Mouse (Mus musculus) heart, embryonic 10.5 days (tissue): ENCODE measurements around the gene Glyctk. TPM values are rescaled to one million over a fixed set of nuclear protein-coding genes. Genes with fewer than 3 reads are reported as not detected.

Source experiments
- DNase-seq: peaks from one replicate; pipeline ENCODE4 v3.0.0-alpha.2; 2017; ENCODE audit warnings: low spot score
- H3K27ac ChIP-seq: fragments of 300-500 bp; sonication (generic); 2 replicates; pipeline ENCODE4 v1.5.1; 2016; ENCODE audit warnings: mild to moderate bottlenecking
- H3K27me3 ChIP-seq: fragments of 300-500 bp; sonication (generic); 2 replicates; pipeline ENCODE4 v1.6.1; 2016; ENCODE audit warnings: mild to moderate bottlenecking; ENCODE audit not compliant: poor library complexity, insufficient read depth, severe bottlenecking
- H3K36me3 ChIP-seq: fragments of 300-500 bp; sonication (generic); 2 replicates; pipeline ENCODE4 v1.6.1; 2016; ENCODE audit warnings: mild to moderate bottlenecking, moderate library complexity
- H3K4me1 ChIP-seq: fragments of 300-500 bp; sonication (generic); 2 replicates; pipeline ENCODE4 v1.6.1; 2016; ENCODE audit warnings: mild to moderate bottlenecking
- H3K4me3 ChIP-seq: fragments of 300-500 bp; sonication (generic); 2 replicates; pipeline ENCODE4 v1.5.1; 2016; ENCODE audit warnings: mild to moderate bottlenecking, moderate library complexity
- H3K9me3 ChIP-seq: fragments of 300-500 bp; sonication (generic); 2 replicates; pipeline ENCODE4 v1.6.1; 2016; ENCODE audit warnings: mild to moderate bottlenecking, moderate library complexity
- WGBS: fragments of 180-500 bp; shearing (Covaris S2); methylation state at CpG from one replicate; pipeline ENCODE4 v1.1.7; 2016; 5-methylcytosine and 5-hydroxymethylcytosine counted together
- polyA plus RNA-seq: library from polyadenylated mRNA; unstranded; fragments of >200 nt; fragmentation: Nextera tagmentation; extraction: Ambion mirVana; gene quantifications from 2 replicates; pipeline ENCODE4 v1.2.1, GENCODE M21; 2016

Gene Glyctk
- polyA plus RNA-seq, 1 experiment from 2014 or later: 2.5 TPM

DNA sequence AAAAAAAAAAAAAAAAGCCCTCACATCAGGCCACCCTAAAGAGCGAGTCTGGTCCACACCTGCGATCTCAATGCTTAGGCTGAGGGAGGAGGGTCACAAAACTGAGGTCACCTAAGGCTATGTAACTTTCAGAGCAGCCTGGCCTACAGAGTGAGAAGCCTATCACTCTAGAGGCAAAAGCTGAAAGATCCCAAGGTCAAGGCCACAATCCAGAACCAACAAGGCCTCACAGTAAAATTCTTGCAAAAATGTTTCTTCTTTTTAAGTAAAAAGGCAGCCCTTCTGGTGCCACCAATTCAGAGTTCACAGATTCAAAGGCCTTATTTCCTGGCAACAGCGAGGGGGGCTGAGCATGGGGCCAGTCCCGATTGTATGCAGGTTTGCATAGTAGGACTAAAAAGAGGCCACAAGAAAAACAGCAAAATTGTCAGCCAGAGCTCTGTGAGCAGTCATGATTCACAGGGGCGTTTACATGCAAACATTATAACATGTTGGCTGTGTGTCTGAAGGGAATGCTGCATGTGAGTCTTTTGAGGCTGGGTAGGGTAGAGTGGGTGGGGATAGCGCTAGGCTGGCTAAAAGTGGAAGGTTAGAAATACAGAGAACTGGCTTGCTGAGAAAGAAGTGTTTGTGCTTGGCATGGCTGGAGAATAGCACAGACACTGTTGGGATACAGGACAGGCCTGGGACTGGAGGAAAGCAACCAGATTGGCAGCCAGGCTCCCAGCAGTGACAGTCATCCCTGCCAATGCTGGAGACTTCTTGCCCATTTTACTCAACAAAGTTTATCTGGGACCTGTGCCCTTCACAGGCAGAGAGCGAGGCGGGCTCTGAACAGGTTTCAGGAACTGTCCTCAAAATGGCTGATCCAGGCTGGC lies 36.2 kb upstream of the Glyctk start:
- peaks cover 76% of the 10 kb centered on the region for H3K36me3 ChIP-seq
- 91% methylated on average over 8 of the region's 8 CpGs for WGBS
- H3K27ac ChIP-seq: no peak overlapping the region

DNA sequence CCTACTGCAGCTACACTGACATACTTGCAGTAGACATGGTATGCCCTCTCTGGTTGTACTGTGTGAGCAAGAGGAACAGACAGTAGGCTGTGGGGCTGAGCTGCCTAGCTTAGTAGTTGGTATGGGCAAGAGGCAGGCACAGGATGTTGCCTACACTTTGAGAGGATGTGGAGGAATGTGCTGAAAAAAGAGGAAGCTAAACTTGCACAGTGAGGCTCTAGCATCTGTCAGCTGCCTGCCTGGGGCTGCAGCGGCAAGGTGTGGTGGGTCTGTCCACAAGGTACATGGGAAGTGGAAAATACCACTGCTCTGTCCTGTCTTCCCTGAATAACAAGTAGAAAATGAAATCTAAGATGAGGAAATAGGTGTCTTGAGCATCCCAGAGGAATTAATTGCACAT lies 35.1 kb upstream of the Glyctk start:
- no peak overlapping the region for H3K4me3 ChIP-seq
- H3K36me3 ChIP-seq: peaks cover 88% of the 10 kb centered on the region
- no peaks in the 10 kb centered on the region for H3K9me3 ChIP-seq
- no peaks in the 10 kb centered on the region for H3K27me3 ChIP-seq
- H3K4me1 ChIP-seq: peaks cover 6% of the 10 kb centered on the region
- no peak for DNase-seq
- WGBS: 90% methylated on average over 1 of the region's 1 CpGs
- no peak overlapping the region for H3K27ac ChIP-seq

More for the DNA sequence above, 36.2 kb upstream of the Glyctk start:
- no peaks in the 10 kb centered on the region for H3K27me3 ChIP-seq
- H3K4me1 ChIP-seq: peaks cover 15% of the 10 kb centered on the region
- H3K4me3 ChIP-seq: no peak overlapping the region
- no peak for DNase-seq
- H3K9me3 ChIP-seq: no peaks in the 10 kb centered on the region

DNA sequence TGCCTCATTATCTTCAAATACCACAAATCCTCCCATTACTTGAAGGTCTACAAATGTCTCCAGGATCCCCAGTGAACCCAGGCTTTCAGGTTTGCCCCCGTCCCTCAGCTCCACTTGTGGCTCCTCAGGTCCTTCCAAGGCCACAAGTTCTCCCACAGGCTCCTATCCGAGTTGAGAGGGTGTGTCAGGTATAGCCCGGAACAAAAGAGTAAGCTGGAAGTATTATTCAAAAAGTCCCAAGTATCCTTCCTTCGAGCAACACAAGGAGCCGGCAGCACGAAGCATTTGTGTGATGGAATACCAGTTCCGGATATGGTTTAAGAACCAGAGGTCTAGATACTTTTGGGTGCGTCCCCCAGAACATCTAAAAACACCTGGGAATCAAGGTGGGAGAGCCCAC lies 34.1 kb upstream of the Glyctk start:
- no peaks in the 10 kb centered on the region for H3K9me3 ChIP-seq
- peaks cover 90% of the 10 kb centered on the region for H3K36me3 ChIP-seq
- H3K4me1 ChIP-seq: no peaks in the 10 kb centered on the region
- no peak overlapping the region for H3K4me3 ChIP-seq
- no peak for DNase-seq
- 91% methylated on average over 8 of the region's 8 CpGs for WGBS
- no peaks in the 10 kb centered on the region for H3K27me3 ChIP-seq
- no peak overlapping the region for H3K27ac ChIP-seq

DNA sequence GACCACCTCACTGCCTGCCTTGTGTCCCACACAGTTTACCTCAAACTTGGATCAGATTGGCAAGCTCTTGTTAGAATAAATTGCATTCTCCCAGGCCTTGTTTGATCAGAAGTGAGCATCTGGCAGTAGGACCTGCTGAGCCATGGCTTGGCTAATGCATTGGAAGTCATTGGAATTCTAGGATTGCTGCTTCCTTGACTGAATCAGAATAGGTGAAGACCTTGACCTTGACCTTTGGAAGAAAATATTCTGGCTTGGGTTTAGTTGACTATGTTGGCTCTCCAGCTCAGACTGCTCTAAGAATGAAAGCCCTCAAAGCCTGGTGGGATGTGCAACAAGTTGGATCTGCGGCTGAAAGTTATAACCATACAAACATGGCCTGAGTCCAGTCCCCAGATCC lies 33.4 kb upstream of the Glyctk start:
- Histone ChIP-seq H3K36me3 (peaks cover 90% of the 10 kb centered on the region), H3K27ac (no peak overlapping the region), H3K27me3 (no peaks in the 10 kb centered on the region), H3K4me1 (no peaks in the 10 kb centered on the region), H3K9me3 (no peaks in the 10 kb centered on the region), H3K4me3 (no peak overlapping the region)
- DNase-seq: no peak
- 100% methylated on average over 1 of the region's 1 CpGs for WGBS

DNA sequence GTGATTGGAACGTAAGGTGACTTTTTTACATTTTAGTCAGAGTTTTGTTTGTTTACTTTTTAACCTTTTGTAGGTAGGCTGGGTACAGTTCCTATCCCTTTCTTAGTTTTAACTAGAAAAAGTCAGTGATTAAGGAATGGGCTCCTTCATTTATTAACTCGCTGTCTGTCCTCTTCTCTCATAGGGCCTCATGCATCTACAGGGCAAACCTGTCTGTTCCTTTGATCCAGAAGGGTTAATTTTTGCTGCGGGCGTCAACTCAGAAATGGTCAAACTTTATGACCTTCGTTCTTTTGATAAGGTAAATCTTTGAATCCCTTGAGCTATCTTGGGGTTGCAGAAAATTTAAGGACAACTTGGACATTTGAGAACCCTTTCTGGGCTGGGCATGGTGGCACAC lies 26.1 kb upstream of the Glyctk start:
- H3K4me1 ChIP-seq: no peaks in the 10 kb centered on the region
- no peaks in the 10 kb centered on the region for H3K9me3 ChIP-seq
- no peak for DNase-seq
- H3K27me3 ChIP-seq: no peaks in the 10 kb centered on the region
- H3K4me3 ChIP-seq: no peak overlapping the region
- WGBS: 91% methylated on average over 5 of the region's 5 CpGs
- peaks cover 99% of the 10 kb centered on the region for H3K36me3 ChIP-seq
- H3K27ac ChIP-seq: no peak overlapping the region

DNA sequence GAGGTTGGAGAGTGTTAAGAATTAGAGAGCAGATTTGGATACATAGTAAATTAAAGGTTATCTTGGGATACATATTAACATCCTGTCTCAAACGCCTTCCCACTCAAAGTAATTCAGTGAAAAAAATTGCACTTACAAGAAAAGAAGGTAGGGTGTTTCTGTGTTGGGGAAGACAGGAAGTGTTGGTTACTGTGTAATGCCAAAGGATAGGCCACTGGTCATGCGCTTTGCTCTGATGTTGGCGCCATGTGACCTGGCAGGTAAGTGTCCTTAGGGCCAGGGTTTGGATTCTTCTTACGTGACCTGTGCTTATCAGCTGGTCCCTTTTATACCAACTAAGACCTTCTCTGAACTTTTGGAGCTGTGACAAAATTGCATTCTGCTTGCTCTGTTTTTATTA lies 24.2 kb upstream of the Glyctk start:
- Histone ChIP-seq H3K9me3 (no peaks in the 10 kb centered on the region), H3K4me3 (no peak overlapping the region), H3K4me1 (no peaks in the 10 kb centered on the region), H3K36me3 (peaks cover 99% of the 10 kb centered on the region), H3K27ac (no peak overlapping the region), H3K27me3 (no peaks in the 10 kb centered on the region)
- no peak for DNase-seq
- WGBS: 92% methylated on average over 4 of the region's 4 CpGs

DNA sequence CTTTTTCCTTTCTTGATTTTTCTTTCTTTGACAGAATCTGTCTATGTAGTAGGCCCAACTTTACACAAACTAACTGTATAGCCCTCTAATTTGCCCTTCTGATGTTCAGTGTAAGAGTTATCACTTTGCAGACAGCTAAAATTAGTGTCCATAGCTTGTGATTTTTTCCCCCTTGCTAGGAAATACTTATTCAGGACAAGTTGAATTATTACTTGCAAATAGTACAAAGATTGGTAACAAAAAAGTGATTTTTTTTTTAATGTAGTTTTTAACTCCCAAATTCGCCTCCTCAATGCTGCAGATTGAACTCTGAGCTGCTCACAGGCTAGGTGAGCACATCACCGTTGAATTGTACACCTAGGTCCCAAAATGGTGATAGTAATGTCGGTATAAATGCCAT lies 22.0 kb upstream of the Glyctk start:
- Histone ChIP-seq H3K27ac (no peak overlapping the region), H3K36me3 (peaks cover 92% of the 10 kb centered on the region), H3K4me1 (no peaks in the 10 kb centered on the region; the same call in 1 of the 2 replicates), H3K27me3 (no peaks in the 10 kb centered on the region), H3K9me3 (no peaks in the 10 kb centered on the region), H3K4me3 (no peak overlapping the region)
- WGBS: 93% methylated on average over 3 of the region's 3 CpGs
- DNase-seq: no peak

DNA sequence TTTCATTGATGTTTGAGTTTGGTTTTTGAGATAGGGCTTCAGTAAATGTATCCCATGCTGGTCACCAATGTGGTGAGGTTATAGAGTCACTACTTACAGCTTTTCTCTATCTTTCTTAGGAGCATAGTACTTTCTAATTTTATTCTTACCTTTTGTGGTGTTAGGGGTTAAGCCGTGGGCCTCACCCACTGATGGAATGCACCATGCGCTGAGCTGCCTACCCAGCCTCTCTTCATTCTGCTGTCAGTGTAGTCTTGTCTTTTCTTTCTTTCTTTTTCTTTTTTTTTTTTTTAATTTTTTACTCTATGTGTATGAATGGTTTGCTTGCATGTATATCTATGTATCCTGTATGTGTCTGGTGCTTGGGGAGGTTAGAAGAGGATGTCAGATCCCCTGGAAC lies 21.5 kb upstream of the Glyctk start:
- Histone ChIP-seq H3K27me3 (no peaks in the 10 kb centered on the region), H3K4me3 (no peak overlapping the region), H3K4me1 (no peaks in the 10 kb centered on the region; the same call in 1 of the 2 replicates), H3K9me3 (no peaks in the 10 kb centered on the region), H3K36me3 (peaks cover 87% of the 10 kb centered on the region), H3K27ac (no peak overlapping the region)
- DNase-seq: no peak
- WGBS: 82% methylated on average over 2 of the region's 2 CpGs

DNA sequence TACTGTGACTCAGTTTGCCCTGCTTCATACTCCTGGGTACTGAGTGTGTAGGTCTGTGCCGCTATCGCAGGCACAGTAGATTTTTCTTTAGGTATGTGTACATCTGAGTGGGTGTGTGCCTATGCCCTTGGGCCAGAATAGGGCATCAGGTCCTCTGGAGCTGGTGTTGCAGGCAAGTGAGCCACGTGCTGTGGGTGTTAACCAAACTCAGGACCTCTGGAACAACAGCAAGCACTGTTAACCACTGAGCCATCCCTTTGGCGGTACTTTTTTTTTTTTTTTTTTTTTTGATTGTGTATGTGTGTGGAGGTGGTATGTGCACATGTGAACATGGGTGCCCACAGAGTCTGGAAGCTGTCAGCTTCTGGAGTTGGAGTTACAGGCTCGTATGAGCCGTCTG lies 19.9 kb upstream of the Glyctk start:
- Histone ChIP-seq H3K4me1 (peaks cover 13% of the 10 kb centered on the region), H3K9me3 (no peaks in the 10 kb centered on the region), H3K4me3 (no peak overlapping the region), H3K27ac (no peak overlapping the region), H3K36me3 (peaks cover 70% of the 10 kb centered on the region), H3K27me3 (no peaks in the 10 kb centered on the region)
- DNase-seq: no peak
- WGBS: 94% methylated on average over 6 of the region's 6 CpGs

DNA sequence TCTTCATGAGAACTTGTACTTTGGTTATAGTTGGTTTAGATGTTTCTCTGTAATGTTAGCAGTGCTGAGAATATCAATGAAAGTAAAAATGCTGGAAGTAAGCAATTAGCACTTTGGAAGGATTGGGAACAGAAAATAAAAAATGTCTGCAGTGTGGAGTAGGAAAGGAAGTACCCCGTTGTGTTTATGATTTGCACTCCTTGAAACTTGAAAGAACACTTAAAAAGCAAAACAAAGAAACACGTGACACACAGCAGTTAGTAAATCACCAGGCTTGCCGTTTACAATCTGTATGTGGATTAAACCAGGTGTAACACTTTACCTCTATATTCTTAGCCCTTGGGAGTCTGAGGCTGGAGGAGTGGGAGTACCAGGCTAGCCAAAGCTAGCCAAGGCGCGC lies 18.8 kb upstream of the Glyctk start:
- Histone ChIP-seq H3K4me3 (no peak overlapping the region), H3K36me3 (peaks cover 60% of the 10 kb centered on the region)
- 92% methylated on average over 5 of the region's 5 CpGs for WGBS

DNA sequence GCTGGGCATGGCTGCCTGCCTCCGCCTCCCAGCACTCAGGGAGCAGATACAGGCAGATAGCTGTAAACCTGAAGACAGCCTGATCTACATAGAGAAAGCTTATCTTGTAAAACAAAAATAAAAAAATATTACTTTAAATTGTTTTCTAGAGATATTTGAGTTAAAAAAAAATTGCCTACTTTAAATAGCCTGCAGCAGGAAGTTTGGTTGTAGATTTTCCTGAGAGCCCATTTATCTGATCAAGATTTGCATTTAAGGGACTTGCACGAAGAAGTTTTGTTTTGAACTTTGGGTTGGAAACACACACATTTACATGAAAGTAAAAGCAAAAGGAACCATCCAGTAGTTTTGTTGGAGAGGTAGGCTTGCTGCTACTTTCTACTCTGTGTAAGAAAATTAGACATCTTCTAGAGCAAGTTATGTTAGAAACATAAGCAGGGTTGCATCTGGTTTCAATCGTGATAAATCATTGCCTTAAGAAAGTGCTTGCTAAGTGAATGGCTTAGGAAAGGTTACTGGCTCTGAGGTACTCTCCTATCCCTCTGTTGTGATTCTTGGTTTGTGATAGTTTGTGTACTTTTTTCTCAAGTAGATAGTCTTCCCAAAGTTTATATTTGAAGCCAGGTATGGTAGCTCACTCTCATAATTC lies 17.7 kb upstream of the Glyctk start:
- Histone ChIP-seq H3K36me3 (peaks cover 49% of the 10 kb centered on the region), H3K27me3 (no peaks in the 10 kb centered on the region), H3K4me3 (no peak overlapping the region), H3K9me3 (no peaks in the 10 kb centered on the region), H3K27ac (no peak overlapping the region), H3K4me1 (peaks cover 13% of the 10 kb centered on the region)
- no peak for DNase-seq
- WGBS: 68% methylated on average over 3 of the region's 3 CpGs

More for the DNA sequence above, 18.8 kb upstream of the Glyctk start:
- H3K27me3 ChIP-seq: no peaks in the 10 kb centered on the region
- H3K9me3 ChIP-seq: no peaks in the 10 kb centered on the region
- DNase-seq: no peak
- no peak overlapping the region for H3K27ac ChIP-seq
- H3K4me1 ChIP-seq: peaks cover 13% of the 10 kb centered on the region

DNA sequence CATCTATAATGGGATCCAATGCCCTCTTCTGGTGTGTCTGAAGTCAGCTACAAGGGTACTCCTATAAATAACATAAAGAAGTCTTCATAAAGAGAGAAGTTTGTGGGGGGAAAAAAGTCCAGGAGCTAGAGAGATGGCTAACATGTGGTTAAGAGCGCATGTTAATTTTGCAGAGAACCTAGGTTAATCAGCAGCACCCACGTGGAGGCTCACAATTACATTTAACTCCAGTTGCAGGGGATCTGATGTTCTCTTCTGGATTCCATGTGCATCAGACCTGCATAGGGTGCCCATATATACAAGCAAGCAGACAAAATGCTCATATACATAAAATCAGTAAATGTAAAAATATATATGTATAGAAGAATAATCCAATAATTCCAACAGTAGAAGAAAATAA lies 15.4 kb upstream of the Glyctk start:
- Histone ChIP-seq H3K4me1 (peaks cover 23% of the 10 kb centered on the region), H3K4me3 (peak overlapping the region; percentile 78), H3K36me3 (peaks cover 26% of the 10 kb centered on the region), H3K9me3 (no peaks in the 10 kb centered on the region), H3K27me3 (no peaks in the 10 kb centered on the region), H3K27ac (no peak overlapping the region)
- DNase-seq: no peak
- WGBS: 73% methylated on average over 2 of the region's 2 CpGs

DNA sequence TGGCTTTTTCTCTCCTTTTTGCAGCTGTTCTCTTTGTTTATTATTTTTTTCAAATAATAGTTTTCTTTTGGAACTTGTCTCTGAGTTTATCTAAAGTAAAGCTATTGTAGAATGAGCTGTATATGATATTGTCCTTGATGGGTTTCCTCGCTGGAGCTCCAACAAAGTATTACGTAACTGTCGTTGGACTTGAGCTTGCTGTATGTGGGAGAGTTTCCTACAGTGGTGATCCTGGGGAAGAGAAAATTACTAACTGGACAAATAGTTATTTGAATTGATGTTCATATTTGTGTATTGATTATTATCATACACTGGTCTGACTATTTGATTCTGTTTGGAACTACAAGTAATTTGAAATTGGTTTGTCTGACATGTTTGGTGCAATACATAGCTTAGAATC lies 14.6 kb upstream of the Glyctk start:
- Histone ChIP-seq H3K27ac (no peak overlapping the region), H3K9me3 (no peaks in the 10 kb centered on the region), H3K27me3 (no peaks in the 10 kb centered on the region), H3K4me1 (peaks cover 23% of the 10 kb centered on the region), H3K36me3 (peaks cover 17% of the 10 kb centered on the region), H3K4me3 (peak overlapping the region; percentile 78)
- no peak for DNase-seq
- 32% methylated on average over 3 of the region's 3 CpGs for WGBS
